Mouse (Mus musculus): Measurements from ENCODE around the gene Ahcyl1.

DNA sequence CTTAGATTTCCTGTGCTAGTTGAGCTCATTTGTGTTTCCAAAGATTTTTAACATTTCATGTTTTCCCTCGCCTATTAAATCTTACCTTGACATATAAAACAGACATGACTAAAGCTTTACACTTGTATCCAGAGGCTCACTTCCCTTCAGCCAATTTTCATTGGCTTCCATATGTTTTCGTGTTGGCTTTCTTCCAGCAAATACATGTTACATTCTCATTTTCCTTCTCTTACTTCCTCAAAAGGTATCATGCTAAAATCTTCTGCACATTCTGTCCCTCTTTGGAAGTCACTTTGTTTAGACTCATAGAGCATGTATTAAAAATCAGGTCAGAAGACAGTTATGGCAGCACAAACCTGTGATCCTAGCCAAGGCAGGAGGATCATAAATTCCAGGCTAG, 10.7 kb downstream of the Ahcyl1 start:
- TF ChIP-seq CTCF (IDR thresholded peaks at IDR 0.05; ENCODE audit: control insufficient read depth, insufficient read depth, insufficient replicate concordance, low read depth, low read length) = no peak
- no peak for TF ChIP-seq POLR2A (IDR thresholded peaks at IDR 0.05; ENCODE audit: control insufficient read depth, low read depth, low read length)
